ENCODE assay signal across 19 mouse cellular contexts in the genomic region with DNA sequence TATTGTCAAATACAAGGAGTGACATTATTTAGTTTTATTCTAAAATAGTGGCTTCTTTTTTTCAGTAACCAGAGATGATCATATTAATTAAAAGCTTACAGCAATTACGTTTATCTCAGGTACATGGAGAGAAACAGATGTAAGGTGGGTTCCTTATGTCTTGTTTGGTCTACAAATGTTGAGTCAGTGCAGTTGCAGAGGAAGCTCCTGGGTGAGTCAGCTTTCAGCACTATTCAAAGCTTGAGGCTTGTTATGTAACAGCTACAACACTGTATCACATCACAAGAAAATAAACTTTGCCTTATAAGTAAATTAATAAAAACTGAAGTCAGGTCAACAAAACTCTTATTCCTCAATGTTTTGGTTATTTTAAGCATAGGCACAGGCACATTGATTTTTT.
DNase-seq lines count a peak whose midpoint lies in the region; ATAC-seq and TF ChIP-seq lines count a peak whose summit lies in the region.
"Had no signal": no experiment of that assay in that cellular context is flagged by ENCODE, and none has a peak within 500 bp of the region (broad histone marks: within the 10 kb centered on the region; RNA-seq: fewer than 3 reads in every experiment).

No protein-coding gene starts in this region.

- H3K27ac ChIP-seq in layer of hippocampus, adult 2 months = peak overlapping the region; percentile 56
- H3K27ac ChIP-seq: hindbrain, embryonic 12.5 days; hindbrain, embryonic 15.5 days had no signal

- ATAC-seq in erythroblast, adult 5-6 weeks (replicated peaks; ENCODE audit: low FRiP score, poor library complexity, severe bottlenecking) = no peak
- ATAC-seq: forebrain, embryonic 14.5 days; forebrain, postnatal 0 days; intestine, postnatal 0 days had no signal

- no peak overlapping the region for H3K4me3 ChIP-seq in layer of hippocampus, adult 2 months
- H3K4me3 ChIP-seq: hindbrain, embryonic 12.5 days; hindbrain, embryonic 15.5 days had no signal

- TF ChIP-seq CTCF in layer of hippocampus, adult 2 months (conservative IDR thresholded peaks at IDR 0.05) = no peak

- DNase-seq in layer of hippocampus, adult 2 months (ENCODE audit: low spot score in 2 of 2) = no peak
- no peak for DNase-seq in layer of hippocampus, postnatal 25 days (ENCODE audit: extremely low spot score in 1 of 2, low spot score in 1 of 2)
- peak; percentile 43 for DNase-seq in right cerebral cortex, adult 18-20 months
- DNase-seq in right cerebral cortex, postnatal 4 days = no peak
- peak; percentile 5 for DNase-seq in Muller cell, postnatal 12 days (ENCODE audit: inconsistent ontology term)
- no peak for DNase-seq in layer of hippocampus, adult 8-10 months (ENCODE audit: low spot score in 2 of 2)
- DNase-seq: adrenal gland, adult 2 months; adrenal gland, postnatal 14 days; cerebellum, adult 11-12 months; cerebellum, adult 8-10 months; cerebellum, postnatal 14 days; forebrain, postnatal 0 days; gastrocnemius, postnatal 10 days; heart, adult 11 months had no signal

Comparison
In these comparisons a context has a peak if more than half of its experiments do, and no peak if none do; other contexts are left out.
1. DNase-seq: peak in right cerebral cortex, adult 18-20 months (single experiment) and Muller cell, postnatal 12 days (single experiment); none in layer of hippocampus, adult 2 months (0 of 2), layer of hippocampus, postnatal 25 days (0 of 2), right cerebral cortex, postnatal 4 days (single experiment) and layer of hippocampus, adult 8-10 months (0 of 2).